Mouse (Mus musculus): Measurements from ENCODE around the gene Pik3cb.

Gene Pik3cb

GRCm38 (mm10) chr9:99001326-99001725 is 139.1 kb downstream of the Pik3cb start:
- DNase-seq (ENCODE audit: low read depth) = no peak

GRCm38 (mm10) chr9:98999881-99000339 is 140.5 kb downstream of the Pik3cb start:
- no peak for DNase-seq (ENCODE audit: low read depth)

- DNase-seq (ENCODE audit: low read depth) = no peak
These were observed 146.3 kb downstream of the Pik3cb start for GRCm38 (mm10) chr9:98994103-98994502.

- DNase-seq (ENCODE audit: low read depth) = peak; percentile 79
These were observed 153.3 kb downstream of the Pik3cb start for GRCm38 (mm10) chr9:98987131-98987530.

All from induced T-regulatory cell, adult 2 months (primary cell).